In genomic region chr3:147853346-147853745, GRCm38 (mm10) we compare ENCODE assay signal across 9 mouse cellular contexts.
A peak's percentile ranks its signal among the peaks of the same experiment; 100 is the strongest.
DNase-seq lines count a peak whose midpoint lies in the region; ATAC-seq and TF ChIP-seq lines count a peak whose summit lies in the region.
"Had no signal": no experiment of that assay in that cellular context is flagged by ENCODE, and none has a peak within 500 bp of the region (broad histone marks: within the 10 kb centered on the region; RNA-seq: fewer than 3 reads in every experiment).

No protein-coding gene starts in this region.

- 0 out of 2 replicates have a peak, but pooled peaks cover 5% of the 10 kb centered on the region for H3K9me3 ChIP-seq in heart, embryonic 12.5 days (replicated peaks)
- H3K9me3 ChIP-seq in heart, embryonic 10.5 days = no peaks in the 10 kb centered on the region
- no peaks in the 10 kb centered on the region for H3K9me3 ChIP-seq in lung, embryonic 15.5 days
- H3K9me3 ChIP-seq: liver, embryonic 13.5 days had no signal

- H3K27ac ChIP-seq in heart, embryonic 12.5 days (ENCODE audit: poor library complexity, severe bottlenecking) = 0 out of 2 replicates have a peak overlapping the region, but pooled peaks have one; percentile 1
- H3K27ac ChIP-seq in heart, embryonic 10.5 days = no peak overlapping the region
- no peak overlapping the region for H3K27ac ChIP-seq in lung, embryonic 15.5 days
- no peak overlapping the region for H3K27ac ChIP-seq in gastrocnemius, adult 2 months
- H3K27ac ChIP-seq: liver, embryonic 13.5 days had no signal

- no peak for TF ChIP-seq CTCF in lung, adult 2 months (IDR thresholded peaks at IDR 0.05; ENCODE audit: insufficient read depth, low read length)
- no peak for TF ChIP-seq CTCF in gastrocnemius, adult 2 months (IDR thresholded peaks at IDR 0.05)

- DNase-seq in heart, embryonic 10.5 days (ENCODE audit: low spot score) = no peak
- no peak for DNase-seq in lung, adult 2 months
- peak; percentile 84 for DNase-seq in adrenal gland, postnatal 14 days
- peak; percentile 51 for DNase-seq in lung, postnatal 10 days
- DNase-seq in yolk sac, embryonic 10.5 days (ENCODE audit: low spot score) = no peak
- DNase-seq in gastrocnemius, adult 2 months = no peak
- DNase-seq: liver, embryonic 13.5 days had no signal

- 29% methylated on average over 4 of the region's 4 CpGs for WGBS in heart, embryonic 12.5 days
- WGBS in heart, embryonic 10.5 days = 55% methylated on average over 4 of the region's 4 CpGs
- WGBS in lung, embryonic 15.5 days = 39% methylated on average over 4 of the region's 4 CpGs
- 41% methylated on average over 4 of the region's 4 CpGs for WGBS in lung, adult 2 months

- TF ChIP-seq POLR2A in lung, adult 2 months (IDR thresholded peaks at IDR 0.05; ENCODE audit: borderline replicate concordance, extremely low read depth, low read depth, low read length) = no peak

- ATAC-seq in heart, embryonic 12.5 days (ENCODE audit: insufficient number of reproducible peaks, low FRiP score) = peak; percentile 63; the same call in 1 of the 2 replicates
- ATAC-seq in lung, embryonic 15.5 days (ENCODE audit: borderline replicate concordance, extremely low read depth, low FRiP score, low TSS enrichment) = peak; percentile 73

- no peaks in the 10 kb centered on the region for H3K27me3 ChIP-seq in heart, embryonic 12.5 days (replicated peaks)
- H3K27me3 ChIP-seq in heart, embryonic 10.5 days (ENCODE audit: insufficient read depth, poor library complexity, severe bottlenecking) = no peaks in the 10 kb centered on the region
- H3K27me3 ChIP-seq in lung, embryonic 15.5 days = no peaks in the 10 kb centered on the region
- H3K27me3 ChIP-seq: liver, embryonic 13.5 days had no signal

- no peak overlapping the region for H3K4me3 ChIP-seq in heart, embryonic 12.5 days
- no peak overlapping the region for H3K4me3 ChIP-seq in heart, embryonic 10.5 days
- H3K4me3 ChIP-seq in lung, embryonic 15.5 days = no peak overlapping the region
- H3K4me3 ChIP-seq in lung, adult 2 months (replicated peaks; ENCODE audit: extremely low read depth, low read depth, low read length) = no peak overlapping the region
- H3K4me3 ChIP-seq in gastrocnemius, adult 2 months = no peak overlapping the region
- H3K4me3 ChIP-seq: liver, embryonic 13.5 days had no signal

- H3K4me1 ChIP-seq in heart, embryonic 12.5 days (replicated peaks) = peaks cover 2% of the 10 kb centered on the region; the same call in 1 of the 2 replicates
- no peaks in the 10 kb centered on the region for H3K4me1 ChIP-seq in heart, embryonic 10.5 days
- no peaks in the 10 kb centered on the region for H3K4me1 ChIP-seq in lung, embryonic 15.5 days
- H3K4me1 ChIP-seq in lung, adult 2 months (ENCODE audit: control insufficient read depth, insufficient read depth, low read length) = no peaks in the 10 kb centered on the region
- H3K4me1 ChIP-seq: liver, embryonic 13.5 days had no signal

- intact Hi-C loops in gastrocnemius, adult 2 months (cut with DNase I) = no loop called here

- H3K9ac ChIP-seq in heart, embryonic 12.5 days = no peak overlapping the region
- no peak overlapping the region for H3K9ac ChIP-seq in lung, embryonic 15.5 days
- H3K9ac ChIP-seq: liver, embryonic 13.5 days had no signal

- H3K4me2 ChIP-seq in heart, embryonic 12.5 days = no peak overlapping the region; the same call in 1 of the 2 replicates
- H3K4me2 ChIP-seq in lung, embryonic 15.5 days = no peak overlapping the region
- H3K4me2 ChIP-seq: liver, embryonic 13.5 days had no signal

- no peaks in the 10 kb centered on the region for H3K36me3 ChIP-seq in heart, embryonic 12.5 days
- no peaks in the 10 kb centered on the region for H3K36me3 ChIP-seq in heart, embryonic 10.5 days
- no peaks in the 10 kb centered on the region for H3K36me3 ChIP-seq in lung, embryonic 15.5 days
- H3K36me3 ChIP-seq: liver, embryonic 13.5 days had no signal

Comparison
In these comparisons a context has a peak if more than half of its experiments do, and no peak if none do; other contexts are left out.
1. DNase-seq: peak in adrenal gland, postnatal 14 days (single experiment) and lung, postnatal 10 days (single experiment); none in heart, embryonic 10.5 days (single experiment), lung, adult 2 months (single experiment), yolk sac, embryonic 10.5 days (single experiment) and gastrocnemius, adult 2 months (single experiment).